Mouse (Mus musculus) megakaryocyte, adult 5-6 weeks (primary cell): Measurements from ENCODE around the gene Vps51. TPM values are rescaled to one million over a fixed set of nuclear protein-coding genes. Genes with fewer than 3 reads are reported as not detected.
A peak's percentile ranks its signal among the peaks of the same experiment; 100 is the strongest.

Source experiments
- ATAC-seq: 2 replicates; pipeline ENCODE4 v1.8.0; 2016; ENCODE audit warnings: mild to moderate bottlenecking, inconsistent platforms; ENCODE audit not compliant: poor library complexity, severe bottlenecking
- total RNA-seq, 2 experiments: library from RNA; stranded (forward) in 1 of 2; stranded (reverse) in 1 of 2; fragments of 153-499, 151-499 nt in 1 of 2; fragments of 221-1000, 200-1000 nt in 1 of 2; gene quantifications; 2 replicates each; pipeline versions ENCODE4 v1.2.3 to v1.2.4; 2015 to 2017

The Vps51 gene
- total RNA-seq, 2 experiments from 2014 or later = 58.3 to 78.7 TPM

GRCm38 (mm10) chr19:6082156-6082555, 5.1 kb upstream of the Vps51 start, which contains the start of gene Gm28374:
TSS of gene Gm28374 (minus strand) at chr19:6082256.
- no peak for ATAC-seq

GRCm38 (mm10) chr19:6079983-6080480, 3.0 kb upstream of the Vps51 start, which contains the start of gene Tmem262:
TSS of gene Tmem262 (plus strand) at chr19:6080033.
- ATAC-seq = no peak

GRCm38 (mm10) chr19:6073889-6074288, 3.1 kb downstream of the Vps51 start:
- ATAC-seq = peak; percentile 57

- ATAC-seq = no peak
Measured at GRCm38 (mm10) chr19:6071261-6071660, 5.8 kb downstream of the Vps51 start.

GRCm38 (mm10) chr19:6070571-6071250, 6.3 kb downstream of the Vps51 start:
- ATAC-seq = no peak

- no peak for ATAC-seq
Measured at GRCm38 (mm10) chr19:6069851-6070250, 7.2 kb downstream of the Vps51 start.

- no peak for ATAC-seq
Measured at GRCm38 (mm10) chr19:6068951-6069350, 8.1 kb downstream of the Vps51 start.

GRCm38 (mm10) chr19:6067724-6068415, 9.2 kb downstream of the Vps51 start, which contains the start of gene Tm7sf2:
TSS of gene Tm7sf2 (minus strand) at chr19:6068373.
- ATAC-seq = peak; percentile 93

GRCm38 (mm10) chr19:6067011-6067723, 9.9 kb downstream of the Vps51 start:
- ATAC-seq = peak; percentile 79

- ATAC-seq = no peak
Measured at GRCm38 (mm10) chr19:6066571-6066970, 10.5 kb downstream of the Vps51 start.

GRCm38 (mm10) chr19:6063081-6063480, 13.9 kb downstream of the Vps51 start:
- no peak for ATAC-seq

GRCm38 (mm10) chr19:6062418-6062817, 14.6 kb downstream of the Vps51 start:
- ATAC-seq = no peak

GRCm38 (mm10) chr19:6061641-6062302, 15.3 kb downstream of the Vps51 start:
- peak; percentile 31 for ATAC-seq

- peak; percentile 79 for ATAC-seq
Measured at GRCm38 (mm10) chr19:6061021-6061533, 16.0 kb downstream of the Vps51 start, which contains the start of gene Znhit2. TSS of gene Znhit2 (plus strand) at chr19:6061192.

GRCm38 (mm10) chr19:6058966-6059365, 18.1 kb downstream of the Vps51 start:
- no peak for ATAC-seq

- no peak for ATAC-seq
Measured at GRCm38 (mm10) chr19:6058513-6058912, 18.5 kb downstream of the Vps51 start.

- peak; percentile 86 for ATAC-seq
Measured at GRCm38 (mm10) chr19:6057313-6058096, 19.5 kb downstream of the Vps51 start, which contains the start of the genes Mrpl49 and Fau. TSS of gene Mrpl49 (minus strand) at chr19:6057785. TSS of gene Fau (plus strand) at chr19:6057844.

GRCm38 (mm10) chr19:6056696-6057095, 20.3 kb downstream of the Vps51 start:
- no peak for ATAC-seq

- ATAC-seq = no peak
Measured at GRCm38 (mm10) chr19:6054296-6054695, 22.7 kb downstream of the Vps51 start.
